Mouse (Mus musculus) megakaryocyte, adult 5-6 weeks (primary cell): ENCODE data around the gene Ahcyl2. TPM values are rescaled to one million over a fixed set of nuclear protein-coding genes. Genes with fewer than 3 reads are reported as not detected.

Experiments used
- ATAC-seq: 2 replicates; pipeline ENCODE4 v1.8.0; 2016; ENCODE audit warnings: mild to moderate bottlenecking, inconsistent platforms; ENCODE audit not compliant: poor library complexity, severe bottlenecking
- total RNA-seq, 2 experiments: library from RNA; stranded (forward) in 1 of 2; stranded (reverse) in 1 of 2; fragments of 153-499, 151-499 nt in 1 of 2; fragments of 221-1000, 200-1000 nt in 1 of 2; gene quantifications; 2 replicates each; pipeline versions ENCODE4 v1.2.3 to v1.2.4; 2015 to 2017

Gene Ahcyl2
- total RNA-seq, 2 experiments from 2014 or later, result 34.2 to 82.7 TPM

GRCm38 (mm10) chr6:29902256-29902655, 134.4 kb downstream of the Ahcyl2 start:
- no peak for ATAC-seq

DNA sequence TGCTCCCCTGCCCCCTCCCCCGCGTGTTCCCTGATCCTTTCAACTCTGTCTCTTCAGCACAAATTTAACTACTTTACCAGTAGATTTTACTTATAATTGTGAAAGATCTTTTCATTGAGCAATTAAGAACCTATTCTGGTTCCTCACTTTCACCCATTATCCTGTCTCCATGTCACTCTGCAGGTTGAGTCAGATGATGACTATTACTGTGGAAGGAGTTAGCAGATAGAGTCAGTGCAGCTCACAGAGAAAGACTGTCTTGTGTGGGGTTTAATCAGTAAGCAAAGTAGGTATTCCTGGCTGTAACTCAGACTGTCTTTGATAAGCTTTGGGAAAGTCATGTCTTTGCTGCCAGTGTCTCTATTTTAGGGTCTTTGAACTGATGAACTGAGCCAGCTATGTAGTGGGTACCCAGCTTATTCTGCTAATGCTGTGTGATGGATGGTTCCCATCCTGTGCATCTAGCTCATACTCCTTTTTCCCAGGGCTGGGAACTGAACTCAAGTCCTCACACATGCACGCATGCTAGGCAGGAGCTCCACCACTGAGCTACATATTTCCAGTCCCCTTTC, 135.6 kb downstream of the Ahcyl2 start:
- no peak for ATAC-seq

- no peak for ATAC-seq
These were observed 136.5 kb downstream of the Ahcyl2 start for GRCm38 (mm10) chr6:29904281-29904680.

- no peak for ATAC-seq
These were observed 142.8 kb downstream of the Ahcyl2 start for GRCm38 (mm10) chr6:29910631-29911030.

- ATAC-seq, result no peak
These were observed 145.9 kb downstream of the Ahcyl2 start for GRCm38 (mm10) chr6:29913673-29914072.

- ATAC-seq, result no peak
These were observed 146.3 kb downstream of the Ahcyl2 start for GRCm38 (mm10) chr6:29914136-29914535.

- ATAC-seq, result no peak
These were observed 148.0 kb downstream of the Ahcyl2 start for GRCm38 (mm10) chr6:29915836-29916235.

- peak; percentile 93 for ATAC-seq
These were observed 148.9 kb downstream of the Ahcyl2 start, which contains the start of gene Strip2 for GRCm38 (mm10) chr6:29916530-29917382. TSS of gene Strip2 (plus strand) at chr6:29917012.

DNA sequence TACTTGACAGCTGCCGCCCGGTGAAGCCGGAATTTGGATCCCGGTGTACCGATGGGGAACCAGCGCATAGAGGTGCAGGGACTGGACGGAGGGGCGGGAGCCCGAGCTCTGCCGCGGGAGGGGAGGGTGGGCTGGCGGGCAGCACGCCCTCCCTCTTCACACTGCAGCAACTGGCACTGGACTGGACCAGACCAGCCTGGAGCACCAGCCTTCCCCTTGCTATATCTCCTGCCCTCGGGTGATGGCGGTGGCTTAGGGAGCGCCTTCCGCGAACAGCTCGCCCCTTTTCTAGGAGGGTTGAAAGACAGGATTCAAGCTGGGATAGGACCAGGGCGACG, 149.5 kb downstream of the Ahcyl2 start:
- ATAC-seq, result peak; percentile 31; the same call in 1 of the 2 replicates

DNA sequence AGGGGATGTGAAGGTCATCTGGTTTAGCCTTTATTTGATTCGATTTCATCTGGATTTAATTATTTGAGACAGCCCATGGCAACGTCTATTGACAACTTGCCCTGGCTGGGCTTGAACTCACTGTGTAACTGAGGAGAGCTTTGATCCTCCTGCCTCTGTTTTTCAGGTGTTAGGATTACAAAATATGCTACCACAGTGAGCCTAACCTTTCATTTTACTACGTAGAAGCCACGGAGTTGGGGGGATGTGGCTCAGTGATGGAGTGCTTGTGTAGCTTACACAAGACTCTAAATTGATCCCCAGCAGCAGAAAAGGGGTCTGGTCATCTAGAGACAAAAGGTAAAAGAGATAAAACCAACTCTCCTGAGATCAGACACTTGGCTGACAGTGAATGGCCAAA, 150.1 kb downstream of the Ahcyl2 start:
- ATAC-seq, result no peak

DNA sequence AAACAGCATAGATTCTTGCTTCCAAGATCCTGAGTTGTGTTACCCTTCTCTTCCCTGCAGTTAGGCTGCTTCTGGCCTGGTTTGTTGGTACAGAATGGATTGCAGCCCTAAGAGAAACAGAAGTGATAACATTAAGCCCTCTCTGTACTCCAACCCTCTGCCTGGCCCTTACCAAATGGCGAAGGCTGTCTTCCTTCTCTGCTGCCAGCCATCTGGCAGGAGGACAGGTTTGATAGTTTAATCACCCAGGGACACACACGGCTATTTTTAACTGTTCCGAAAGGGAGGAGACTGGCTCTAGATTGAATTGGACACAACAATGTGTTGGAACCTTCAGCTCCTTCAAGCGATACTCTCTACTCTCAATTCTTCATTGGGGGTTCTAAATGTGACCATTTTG, 155.7 kb downstream of the Ahcyl2 start:
- no peak for ATAC-seq

- ATAC-seq, result peak; percentile 80
These were observed 157.9 kb downstream of the Ahcyl2 start for GRCm38 (mm10) chr6:29925594-29926219.

- no peak for ATAC-seq
These were observed 162.3 kb downstream of the Ahcyl2 start for GRCm38 (mm10) chr6:29930087-29930486.

- no peak for ATAC-seq
These were observed 162.9 kb downstream of the Ahcyl2 start for GRCm38 (mm10) chr6:29930665-29931064.

DNA sequence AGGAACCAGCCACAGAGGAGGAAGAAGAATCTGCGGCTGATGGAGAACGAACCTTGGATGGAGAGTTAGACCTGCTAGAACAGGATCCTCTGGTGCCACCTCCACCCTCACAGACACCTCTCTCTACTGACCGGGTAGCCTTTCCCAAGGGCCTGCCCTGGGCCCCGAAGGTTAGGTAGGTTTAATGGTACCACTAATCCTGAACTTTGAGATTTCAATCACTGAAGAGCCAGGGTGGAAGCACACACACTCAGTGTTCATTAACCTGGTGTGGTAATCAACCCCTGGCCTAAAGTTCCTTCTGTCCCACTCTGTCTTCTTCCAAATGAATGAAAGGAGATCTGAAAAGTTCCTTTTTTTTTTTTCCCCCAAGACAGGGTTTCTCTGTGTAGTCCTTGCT, 163.4 kb downstream of the Ahcyl2 start:
- no peak for ATAC-seq

DNA sequence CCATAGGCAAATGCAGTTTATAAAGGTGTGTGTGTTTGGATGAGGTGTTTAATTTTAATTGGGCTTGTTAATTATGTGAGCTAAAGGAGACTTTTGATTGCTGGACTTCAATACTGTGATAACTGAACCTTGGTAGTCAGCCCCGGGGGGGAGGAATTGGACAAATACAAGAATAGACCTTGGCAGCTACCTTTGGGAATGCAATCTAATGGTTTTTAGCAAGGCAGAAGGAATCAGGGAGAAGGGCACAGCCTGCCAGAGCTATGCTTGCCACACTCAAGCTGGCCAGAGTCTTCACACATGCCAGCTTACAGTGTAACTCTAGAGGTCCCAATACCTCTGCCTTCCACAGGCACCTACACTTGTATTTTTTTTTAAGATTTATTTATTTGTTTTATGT, 167.9 kb downstream of the Ahcyl2 start:
- no peak for ATAC-seq

- no peak for ATAC-seq
These were observed 172.6 kb downstream of the Ahcyl2 start for GRCm38 (mm10) chr6:29940428-29940827.

GRCm38 (mm10) chr6:29941036-29941435, 173.2 kb downstream of the Ahcyl2 start:
- no peak for ATAC-seq

- ATAC-seq, result no peak
These were observed 176.7 kb downstream of the Ahcyl2 start for GRCm38 (mm10) chr6:29944465-29944864.

DNA sequence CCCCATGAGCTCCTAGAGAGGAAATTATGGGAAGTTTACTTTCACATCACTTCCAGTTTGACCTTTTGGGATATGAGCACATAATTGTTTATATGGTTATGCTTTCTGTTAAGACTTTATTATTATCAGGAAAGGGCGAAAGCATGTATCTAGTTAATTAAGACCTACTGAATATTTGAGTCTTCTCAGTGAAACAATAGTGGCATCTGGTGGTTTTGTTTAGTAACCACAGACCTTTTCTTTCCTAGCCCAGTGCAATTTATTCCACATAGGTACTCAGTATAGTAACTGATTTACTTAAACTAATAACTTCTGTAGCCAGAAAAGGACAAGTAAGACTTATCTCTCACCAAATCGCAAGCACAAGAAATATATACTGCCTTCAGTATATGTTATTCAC, 178.8 kb downstream of the Ahcyl2 start:
- ATAC-seq, result no peak

GRCm38 (mm10) chr6:29947823-29948222, 180.0 kb downstream of the Ahcyl2 start:
- no peak for ATAC-seq

DNA sequence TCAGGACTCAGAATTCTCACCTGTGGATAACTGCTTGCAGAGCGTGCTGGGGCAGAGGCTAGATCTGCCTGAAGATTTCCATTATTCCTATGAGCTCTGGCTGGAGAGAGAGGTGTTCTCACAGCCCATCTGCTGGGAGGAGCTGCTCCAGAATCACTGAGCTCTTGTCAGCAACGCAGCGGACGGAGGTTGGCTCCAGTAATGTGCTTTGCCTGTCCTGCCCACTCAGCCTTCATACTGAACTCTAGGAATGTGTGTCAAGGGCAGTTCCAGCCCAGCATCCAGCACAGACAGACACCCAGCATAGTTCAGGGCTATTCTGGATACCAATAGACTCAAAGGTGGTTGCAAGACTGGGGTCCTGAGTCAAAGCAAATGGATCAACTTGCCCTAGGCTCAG, 188.9 kb downstream of the Ahcyl2 start:
- no peak for ATAC-seq
